Mouse (Mus musculus) embryonic fibroblast, embryonic 13.5 days (primary cell): Measurements from ENCODE around the gene Gpsm1.

Experiments used
- CTCF ChIP-seq: IDR thresholded peaks from 2 replicates; pipeline ENCODE4 v1.5.1; 2011; ENCODE audit warnings: mild to moderate bottlenecking, control low read depth, low read length, moderate library complexity, borderline replicate concordance; ENCODE audit not compliant: insufficient read depth
- POLR2A ChIP-seq: IDR thresholded peaks from 2 replicates; pipeline ENCODE4 v1.6.1; 2011; ENCODE audit warnings: low read depth, mild to moderate bottlenecking, control low read depth, low read length, moderate library complexity

DNA sequence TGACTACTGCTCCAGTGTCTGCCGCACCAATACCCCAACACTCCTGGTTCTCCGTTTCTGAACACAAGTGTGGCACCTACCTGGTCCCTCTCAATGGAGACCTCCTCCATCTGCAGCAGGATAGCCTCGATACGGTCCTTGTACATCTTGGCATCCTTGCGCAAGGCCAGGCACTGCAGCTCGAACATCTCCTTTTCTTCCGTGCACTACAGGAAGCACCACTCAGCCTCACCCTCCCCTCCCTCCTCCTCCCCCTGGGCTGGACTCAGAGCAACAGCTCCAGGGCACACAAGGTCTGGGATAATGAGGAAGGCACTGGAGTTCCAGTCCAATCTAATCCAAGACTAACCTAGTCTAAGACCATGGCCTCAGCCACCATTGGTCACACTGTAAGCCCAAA is 41.4 kb downstream of the Gpsm1 start:
- TF ChIP-seq POLR2A (no peak), CTCF (no peak)
